Mouse (Mus musculus) neural tube, embryonic 14.5 days (tissue): Measurements from ENCODE around the gene Gpr37l1. TPM values are rescaled to one million over a fixed set of nuclear protein-coding genes. Genes with fewer than 3 reads are reported as not detected.
A peak's percentile ranks its signal among the peaks of the same experiment; 100 is the strongest.

Source experiments
- ATAC-seq: fragments of 200-750 bp; cut with Nextera tagmentation; 2 replicates; pipeline ENCODE4 v1.8.0; 2017; ENCODE audit warnings: low read depth, mild to moderate bottlenecking, moderate TSS enrichment, moderate library complexity
- H3K27ac ChIP-seq: fragments of 300-500 bp; sonication (generic); 2 replicates; pipeline ENCODE4 v1.5.1; 2014; ENCODE audit warnings: low read depth, mild to moderate bottlenecking, control low read depth, low read length, moderate library complexity, mixed read lengths
- H3K27me3 ChIP-seq: fragments of 300-500 bp; sonication (generic); 2 replicates; pipeline ENCODE4 v1.6.1; 2014; ENCODE audit warnings: low read length; ENCODE audit not compliant: control insufficient read depth, insufficient read depth
- H3K36me3 ChIP-seq: fragments of 300-500 bp; sonication (generic); 2 replicates; pipeline ENCODE4 v1.6.1; 2014; ENCODE audit warnings: low read length, mixed read lengths; ENCODE audit not compliant: control insufficient read depth, insufficient read depth
- H3K4me1 ChIP-seq: fragments of 300-500 bp; sonication (generic); 2 replicates; pipeline ENCODE4 v1.6.1; 2014; ENCODE audit warnings: low read length; ENCODE audit not compliant: control insufficient read depth, insufficient read depth
- H3K4me2 ChIP-seq: fragments of 300-500 bp; sonication (generic); 2 replicates; pipeline ENCODE4 v1.6.1; 2014; ENCODE audit warnings: mild to moderate bottlenecking, low read depth, low read length, control low read depth
- H3K4me3 ChIP-seq: fragments of 300-500 bp; sonication (generic); 2 replicates; pipeline ENCODE4 v1.5.1; 2014; ENCODE audit warnings: low read depth, low read length, control low read depth, mixed read lengths
- H3K9ac ChIP-seq: fragments of 300-500 bp; sonication (generic); replicated peaks from 2 replicates; pipeline ENCODE4 v1.6.1; 2014; ENCODE audit warnings: low read depth, mild to moderate bottlenecking, control low read depth, low read length, mixed read lengths
- H3K9me3 ChIP-seq: fragments of 300-500 bp; sonication (generic); 2 replicates; pipeline ENCODE4 v1.6.1; 2016; ENCODE audit warnings: low read length; ENCODE audit not compliant: control insufficient read depth
- WGBS: fragments of 180-500 bp; shearing (Covaris S2); extraction: QIAGEN DNeasy Blood & Tissue Kit; methylation state at CpG from one replicate; pipeline ENCODE4 v1.1.7; 2014; 5-methylcytosine and 5-hydroxymethylcytosine counted together
- polyA plus RNA-seq: library from polyadenylated mRNA; unstranded; fragments of >200 nt; fragmentation: Nextera tagmentation; extraction: Ambion mirVana; gene quantifications from 2 replicates; pipeline ENCODE4 v1.2.1, GENCODE M21; 2014

Gpr37l1 gene
- polyA plus RNA-seq, 1 experiment from 2014 or later = 0.95 TPM

DNA sequence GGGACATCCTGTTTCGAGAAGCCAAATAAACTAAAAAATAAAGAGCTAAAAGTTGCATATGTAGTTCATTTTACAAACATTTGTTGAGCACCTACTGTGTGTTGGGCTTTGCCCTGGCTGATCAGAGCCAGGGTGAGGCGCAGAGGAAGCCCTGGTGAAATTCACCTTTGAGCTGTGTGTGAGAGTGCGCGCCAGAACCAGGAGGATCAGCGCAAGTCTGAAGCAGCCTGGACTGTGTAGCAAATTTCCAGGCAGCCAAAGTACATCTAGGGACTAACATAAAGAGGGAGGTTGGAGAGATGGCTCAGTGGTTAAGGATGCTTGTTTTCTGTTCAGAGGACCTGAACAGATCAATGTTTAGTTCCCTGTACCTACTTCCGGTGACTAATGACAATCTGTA is 5.8 kb upstream of the Gpr37l1 start:
- no peak overlapping the region for H3K27ac ChIP-seq
- WGBS = 93% methylated on average over 6 of the region's 6 CpGs
- no peak overlapping the region for H3K4me3 ChIP-seq
- H3K36me3 ChIP-seq = no peaks in the 10 kb centered on the region
- no peaks in the 10 kb centered on the region for H3K4me1 ChIP-seq
- no peak overlapping the region for H3K9ac ChIP-seq
- no peak overlapping the region for H3K4me2 ChIP-seq
- no peaks in the 10 kb centered on the region for H3K27me3 ChIP-seq
- no peaks in the 10 kb centered on the region for H3K9me3 ChIP-seq
- ATAC-seq = no peak

DNA sequence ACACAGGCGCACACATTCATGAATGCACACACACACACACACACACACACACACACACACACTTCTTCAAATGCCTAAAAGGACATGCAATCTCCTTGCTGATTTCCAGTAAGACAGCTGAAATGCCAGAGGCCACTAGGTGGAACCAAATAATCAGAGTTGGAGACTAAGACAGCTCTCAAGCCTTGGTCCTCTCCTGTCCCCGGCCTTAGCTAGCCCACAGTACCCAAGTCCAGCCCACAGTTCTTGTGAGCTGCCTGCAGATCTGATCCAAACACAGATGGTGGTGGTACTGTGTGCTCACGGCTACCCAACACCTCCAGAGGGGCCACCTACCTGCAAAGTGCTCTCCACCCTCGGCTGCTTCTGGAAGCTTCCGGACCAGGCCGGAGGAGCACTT is 4.5 kb upstream of the Gpr37l1 start:
- ATAC-seq = peak; percentile 84; the same call in 1 of the 2 replicates
- 58% methylated on average over 6 of the region's 6 CpGs for WGBS
- Histone ChIP-seq H3K9ac (no peak overlapping the region), H3K4me2 (no peak overlapping the region), H3K27me3 (no peaks in the 10 kb centered on the region), H3K36me3 (no peaks in the 10 kb centered on the region), H3K4me1 (no peaks in the 10 kb centered on the region), H3K27ac (no peak overlapping the region), H3K9me3 (no peaks in the 10 kb centered on the region), H3K4me3 (no peak overlapping the region)

DNA sequence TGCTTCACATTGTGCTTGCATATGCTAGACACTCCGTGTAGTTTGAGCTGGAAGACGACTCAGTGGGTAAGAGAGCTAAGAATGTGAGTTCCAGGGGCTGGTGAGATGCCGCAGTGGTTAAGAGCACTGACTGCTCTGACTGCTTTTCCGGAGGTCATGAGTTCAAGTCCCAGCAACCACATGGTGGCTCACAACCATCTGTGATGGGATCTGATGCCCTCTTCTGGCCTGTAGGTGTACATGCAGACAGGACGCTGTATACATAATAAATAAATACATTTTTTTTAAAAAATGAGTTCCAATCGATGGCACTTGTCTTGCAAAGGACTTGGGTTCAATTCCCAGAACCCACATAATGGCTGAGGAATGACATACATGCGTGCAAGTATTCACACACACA is 3.7 kb upstream of the Gpr37l1 start:
- Histone ChIP-seq H3K9me3 (no peaks in the 10 kb centered on the region), H3K4me2 (no peak overlapping the region), H3K27ac (no peak overlapping the region), H3K27me3 (no peaks in the 10 kb centered on the region), H3K9ac (no peak overlapping the region), H3K4me3 (no peak overlapping the region), H3K36me3 (no peaks in the 10 kb centered on the region), H3K4me1 (no peaks in the 10 kb centered on the region)
- no peak for ATAC-seq
- 84% methylated on average over 7 of the region's 7 CpGs for WGBS

DNA sequence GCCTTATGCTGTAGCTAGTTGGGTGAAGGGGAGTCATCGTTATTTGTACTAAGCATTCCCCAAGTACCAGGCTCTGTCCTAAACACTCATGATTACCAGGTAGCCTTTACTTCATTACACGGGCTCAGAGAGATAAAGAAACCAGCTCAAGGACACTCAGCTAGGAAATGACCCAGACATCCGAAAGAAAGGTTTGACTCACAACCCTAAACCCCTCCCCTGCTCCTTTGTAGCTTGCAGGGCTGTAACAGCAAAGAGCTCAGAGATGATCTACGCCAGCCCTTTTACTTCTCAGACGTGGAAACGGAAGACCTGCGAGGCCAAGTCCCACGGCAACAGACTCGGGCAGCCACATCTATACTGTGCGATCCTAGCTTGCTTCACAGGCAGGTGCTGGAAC is 2.8 kb upstream of the Gpr37l1 start:
- Histone ChIP-seq H3K4me2 (no peak overlapping the region), H3K27ac (no peak overlapping the region), H3K9ac (no peak overlapping the region), H3K36me3 (no peaks in the 10 kb centered on the region), H3K9me3 (no peaks in the 10 kb centered on the region), H3K27me3 (no peaks in the 10 kb centered on the region), H3K4me3 (no peak overlapping the region), H3K4me1 (no peaks in the 10 kb centered on the region)
- 62% methylated on average over 10 of the region's 10 CpGs for WGBS
- no peak for ATAC-seq

DNA sequence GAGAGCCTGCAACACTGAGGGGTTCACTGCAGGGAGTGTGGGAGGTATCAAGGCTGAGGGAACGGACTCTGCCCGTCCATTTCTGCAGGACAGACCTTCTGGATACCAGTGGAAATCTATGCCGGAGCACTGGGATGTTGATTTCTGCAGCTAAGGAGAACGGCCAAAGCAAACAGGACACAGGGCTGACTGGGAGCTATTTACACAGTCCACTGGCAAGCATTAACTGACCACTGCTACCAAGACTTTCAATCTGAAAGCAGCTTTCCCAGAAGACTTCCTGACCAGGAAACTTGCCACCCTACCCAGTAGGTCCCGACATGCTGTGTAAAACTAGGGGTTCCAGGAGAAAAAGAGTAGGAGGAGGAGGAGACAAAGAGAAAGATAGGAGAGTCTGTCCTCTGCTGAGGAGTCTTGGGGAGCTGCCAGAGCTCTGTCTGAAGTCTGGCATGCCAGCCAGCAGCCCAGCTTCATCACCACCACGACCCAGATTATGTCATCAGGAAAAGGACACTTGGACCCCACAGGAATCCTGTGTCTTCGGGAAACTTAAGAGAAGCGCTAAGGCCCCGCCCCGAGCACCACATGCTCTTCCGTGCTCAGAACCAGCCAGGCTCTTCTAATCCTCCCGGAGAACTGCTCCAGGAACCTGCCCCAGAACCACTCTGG is 2.2 kb upstream of the Gpr37l1 start:
- H3K9me3 ChIP-seq = no peaks in the 10 kb centered on the region
- WGBS = 58% methylated on average over 12 of the region's 12 CpGs
- H3K27ac ChIP-seq = no peak overlapping the region
- H3K4me2 ChIP-seq = no peak overlapping the region
- no peaks in the 10 kb centered on the region for H3K36me3 ChIP-seq
- H3K4me3 ChIP-seq = no peak overlapping the region
- no peak overlapping the region for H3K9ac ChIP-seq
- H3K27me3 ChIP-seq = no peaks in the 10 kb centered on the region
- no peaks in the 10 kb centered on the region for H3K4me1 ChIP-seq
- no peak for ATAC-seq

DNA sequence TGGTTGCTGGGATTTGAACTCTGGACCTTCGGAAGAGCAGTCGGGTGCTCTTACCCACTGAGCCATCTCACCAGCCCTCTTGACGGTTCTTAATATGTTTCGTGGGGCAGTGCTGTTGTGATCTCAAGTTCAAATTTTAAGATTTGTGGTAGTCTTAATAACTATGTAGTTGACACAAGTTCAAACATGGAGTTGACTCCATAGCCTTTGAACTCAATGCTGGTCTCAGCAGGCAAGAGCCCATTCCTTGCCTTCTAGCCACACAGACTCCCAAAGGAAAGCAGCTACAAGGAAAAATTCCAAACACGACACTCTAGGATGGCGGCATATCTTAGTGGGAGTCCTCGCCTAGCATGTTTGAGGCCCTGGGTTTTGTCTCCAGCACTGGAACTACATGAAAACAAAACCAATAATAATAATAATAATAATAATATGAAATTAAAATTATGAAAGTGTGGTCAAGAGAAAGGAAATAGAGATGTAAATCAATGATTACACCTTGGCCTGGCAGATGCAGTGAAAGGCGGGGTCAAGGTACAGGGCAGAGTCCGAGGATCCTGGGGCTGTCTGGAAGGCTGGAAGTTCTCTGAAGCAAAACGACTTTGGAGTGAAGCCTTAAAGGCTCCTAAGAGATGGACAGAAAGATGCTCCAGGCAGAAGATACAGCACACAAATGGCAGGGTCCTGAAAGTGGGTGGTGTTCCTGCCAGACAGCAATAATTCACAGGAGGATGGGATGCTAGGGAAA is 1.1 kb upstream of the Gpr37l1 start:
- no peaks in the 10 kb centered on the region for H3K27me3 ChIP-seq
- no peaks in the 10 kb centered on the region for H3K9me3 ChIP-seq
- H3K4me1 ChIP-seq = no peaks in the 10 kb centered on the region
- 91% methylated on average over 10 of the region's 10 CpGs for WGBS
- H3K9ac ChIP-seq = no peak overlapping the region
- no peak overlapping the region for H3K27ac ChIP-seq
- no peak overlapping the region for H3K4me3 ChIP-seq
- H3K4me2 ChIP-seq = no peak overlapping the region
- no peak for ATAC-seq
- no peaks in the 10 kb centered on the region for H3K36me3 ChIP-seq

DNA sequence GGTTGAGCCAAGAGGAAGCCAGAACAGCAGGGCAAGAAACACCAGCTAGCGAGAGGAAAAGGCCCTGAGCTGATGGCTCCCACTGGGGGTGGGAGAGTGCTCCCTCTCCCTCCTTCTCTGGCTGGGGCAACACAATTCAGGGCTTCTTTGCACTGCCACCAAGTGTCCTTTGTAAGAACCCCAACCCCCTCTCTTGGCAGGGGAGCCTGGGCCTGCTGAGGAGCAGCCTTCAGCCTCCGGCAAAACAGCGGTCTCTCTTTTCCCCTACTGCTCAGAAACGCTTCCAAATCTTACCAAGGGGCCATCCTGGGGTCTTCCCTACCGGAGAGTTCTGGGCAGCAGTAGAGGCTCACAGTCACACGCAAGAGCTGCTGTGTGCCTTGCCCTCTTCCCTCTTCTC is 4.8 kb downstream of the Gpr37l1 start:
- Histone ChIP-seq H3K9ac (no peak overlapping the region), H3K36me3 (no peaks in the 10 kb centered on the region), H3K4me3 (no peak overlapping the region), H3K9me3 (no peaks in the 10 kb centered on the region), H3K27me3 (no peaks in the 10 kb centered on the region), H3K4me1 (no peaks in the 10 kb centered on the region), H3K27ac (peak overlapping the region; percentile 55), H3K4me2 (no peak overlapping the region)
- ATAC-seq = no peak
- WGBS = 47% methylated on average over 6 of the region's 6 CpGs

DNA sequence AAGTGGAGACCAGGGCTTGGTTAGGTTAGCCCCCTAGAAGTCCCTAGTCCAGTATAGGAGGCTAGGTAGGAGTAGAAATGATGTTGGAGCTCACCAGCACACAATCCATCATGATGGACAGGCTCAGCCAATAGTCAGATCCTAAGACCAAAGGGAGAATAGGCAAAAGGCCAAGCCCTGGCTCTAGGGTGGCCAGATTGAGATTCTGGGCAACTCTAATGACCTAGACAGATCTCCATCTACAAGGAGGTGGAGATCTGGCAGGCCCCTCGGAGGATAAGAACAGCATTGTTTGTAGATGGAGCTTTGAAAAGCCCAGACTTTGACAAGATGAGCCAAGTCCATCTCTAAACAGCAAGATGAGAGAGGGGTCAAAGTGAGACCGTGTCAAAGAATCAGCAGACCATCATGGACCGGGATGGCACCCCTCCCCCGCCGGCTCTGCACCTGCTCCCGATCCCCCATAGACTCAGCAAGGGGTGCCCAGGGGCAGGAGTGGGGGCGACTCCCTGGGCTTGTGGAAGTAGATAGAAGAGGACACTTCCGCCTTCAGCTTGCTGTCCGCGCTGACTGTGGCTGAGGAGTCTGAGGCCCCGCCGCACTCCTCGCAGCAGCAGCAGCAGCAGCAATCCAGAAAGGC is 7.0 kb downstream of the Gpr37l1 start:
- Histone ChIP-seq H3K27me3 (no peaks in the 10 kb centered on the region), H3K4me2 (no peak overlapping the region), H3K4me3 (no peak overlapping the region), H3K4me1 (no peaks in the 10 kb centered on the region), H3K9ac (no peak overlapping the region), H3K9me3 (no peaks in the 10 kb centered on the region), H3K27ac (peak overlapping the region; percentile 70), H3K36me3 (peaks cover 11% of the 10 kb centered on the region; the same call in 1 of the 2 replicates)
- 82% methylated on average over 13 of the region's 13 CpGs for WGBS
- no peak for ATAC-seq

DNA sequence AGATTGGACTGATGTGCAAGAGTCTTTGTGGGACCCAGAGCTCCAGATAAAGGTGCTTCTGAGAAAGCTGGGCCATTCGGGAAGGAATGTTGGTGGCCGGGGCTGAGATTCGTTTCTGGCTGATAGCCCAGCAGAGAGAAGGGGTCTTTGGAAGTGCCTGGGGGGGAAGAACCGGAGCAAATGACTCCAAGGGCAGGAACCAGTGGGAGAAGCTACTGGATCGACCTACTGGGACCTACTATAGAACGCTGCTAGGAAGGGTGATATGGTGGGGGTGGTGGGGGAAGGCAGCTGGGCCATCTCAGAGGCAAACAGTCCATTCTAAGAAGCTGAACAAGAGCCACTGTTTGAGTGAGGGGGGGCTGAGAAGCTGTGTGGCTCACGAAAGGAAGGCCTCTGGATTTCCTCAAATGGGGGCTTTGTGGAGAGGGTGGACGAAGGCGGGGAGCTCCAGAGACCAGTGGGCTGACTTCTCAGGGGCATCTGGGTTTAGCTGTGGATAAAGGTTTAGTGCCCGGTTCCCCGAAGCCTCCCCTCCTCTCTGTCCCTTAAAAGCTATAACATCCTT is 7.8 kb downstream of the Gpr37l1 start:
- peak; percentile 22 for ATAC-seq
- Histone ChIP-seq H3K4me1 (peaks cover under 1% of the 10 kb centered on the region; the same call in 1 of the 2 replicates), H3K4me2 (no peak overlapping the region), H3K36me3 (peaks cover 16% of the 10 kb centered on the region), H3K27me3 (no peaks in the 10 kb centered on the region), H3K9ac (no peak overlapping the region), H3K9me3 (no peaks in the 10 kb centered on the region), H3K4me3 (no peak overlapping the region), H3K27ac (peak overlapping the region; percentile 70)
- 69% methylated on average over 11 of the region's 11 CpGs for whole genome bisulfite sequencing
